Mouse (Mus musculus) urinary bladder, postnatal 10 days (tissue): Measurements from ENCODE around the gene Rad54l.
A peak's percentile ranks its signal among the peaks of the same experiment; 100 is the strongest.

ENCODE experiments used
- DNase-seq: peaks from one replicate; pipeline ENCODE4 v3.0.0; 2022; ENCODE audit warnings: low spot score

Rad54l gene

GRCm38 (mm10) chr4:116123602-116124519 is at the start of gene Rad54l, which contains the start of gene Pomgnt1:
Gene Rad54l (minus strand): TSS chr4:116123690.
Gene Pomgnt1 (plus strand): TSS chr4:116123840.
- DNase-seq = peak; percentile 18

- DNase-seq = no peak
These were observed 49.6 kb upstream of the Rad54l start, which contains the start of the genes 1700042G07Rik and Gm49337 for GRCm38 (mm10) chr4:116173072-116173471. Gene 1700042G07Rik (plus strand): TSS chr4:116173372. Gene Gm49337 (plus strand): TSS chr4:116173384.

- DNase-seq = no peak
These were observed 45.8 kb upstream of the Rad54l start for GRCm38 (mm10) chr4:116169353-116169672.

DNA sequence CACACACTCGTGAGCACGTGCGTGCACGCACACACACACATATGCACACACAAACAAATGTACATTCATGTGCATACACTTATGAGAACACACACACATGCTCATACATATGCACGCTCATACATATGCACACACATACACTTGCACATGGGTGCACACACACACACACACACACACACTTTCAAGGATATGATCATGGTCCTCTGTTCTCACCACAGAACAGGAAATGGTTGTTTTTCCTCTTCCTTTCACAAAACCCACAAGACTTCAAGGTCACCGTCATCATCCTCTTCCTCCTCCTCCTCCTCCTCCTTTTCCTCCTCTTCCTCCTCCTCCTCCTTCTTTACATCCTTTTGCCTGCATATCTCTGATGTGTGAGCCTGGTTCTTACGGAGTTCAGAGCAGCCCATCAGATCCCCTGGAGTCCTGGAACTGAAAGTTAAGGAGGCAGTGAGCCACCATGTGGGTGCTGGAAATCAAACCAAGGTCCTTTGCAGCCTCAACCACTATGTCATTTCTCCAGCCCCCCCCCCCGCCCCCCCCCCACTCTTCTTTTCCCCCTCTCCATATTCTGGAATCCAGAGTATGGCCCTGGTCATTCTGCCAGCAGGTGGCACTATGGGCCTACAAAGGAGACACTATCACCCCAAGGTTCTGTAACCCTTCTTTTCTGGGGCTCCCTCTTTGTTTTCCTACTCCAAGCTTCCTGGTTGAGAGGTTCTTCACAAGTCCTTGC is 45.3 kb upstream of the Rad54l start:
- no peak for DNase-seq

GRCm38 (mm10) chr4:116167404-116167803 is 43.9 kb upstream of the Rad54l start, which contains the start of gene Tspan1:
Gene Tspan1 (minus strand): TSS chr4:116167601.
- no peak for DNase-seq

DNA sequence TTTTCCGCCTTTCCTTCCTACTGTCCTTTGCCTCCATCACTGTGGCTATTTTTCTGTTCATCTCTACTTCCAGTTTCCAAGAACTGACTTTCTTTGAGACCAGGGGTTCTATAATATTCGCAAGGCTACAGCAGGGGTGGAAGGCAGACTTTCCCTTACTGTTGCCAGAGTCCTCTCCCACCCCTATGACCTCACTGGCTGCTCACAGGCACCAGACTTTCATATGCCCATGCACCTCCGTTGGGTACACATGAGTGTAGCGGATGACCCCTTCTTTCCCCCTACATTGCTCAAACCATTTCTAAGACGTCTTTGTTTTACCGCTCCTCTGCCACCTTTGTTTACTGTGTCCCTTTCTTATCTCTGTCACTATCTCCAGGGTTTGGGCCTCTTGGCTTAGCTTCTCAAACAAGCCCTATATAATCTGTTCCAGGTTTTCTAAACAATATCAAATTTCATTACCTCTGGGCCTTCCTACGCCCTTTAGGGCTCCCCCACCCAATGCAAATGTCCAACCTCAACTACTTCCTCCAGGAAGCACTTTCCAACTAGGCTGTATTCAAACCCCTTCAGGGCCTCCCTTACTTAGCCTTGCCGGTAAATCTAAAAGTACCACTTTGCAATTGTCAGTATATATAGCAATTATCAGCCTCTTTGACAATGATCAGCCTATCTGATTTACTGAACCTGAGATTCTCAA is 42.4 kb upstream of the Rad54l start:
- DNase-seq = no peak

- no peak for DNase-seq
These were observed 41.5 kb upstream of the Rad54l start for GRCm38 (mm10) chr4:116164759-116165554.

DNA sequence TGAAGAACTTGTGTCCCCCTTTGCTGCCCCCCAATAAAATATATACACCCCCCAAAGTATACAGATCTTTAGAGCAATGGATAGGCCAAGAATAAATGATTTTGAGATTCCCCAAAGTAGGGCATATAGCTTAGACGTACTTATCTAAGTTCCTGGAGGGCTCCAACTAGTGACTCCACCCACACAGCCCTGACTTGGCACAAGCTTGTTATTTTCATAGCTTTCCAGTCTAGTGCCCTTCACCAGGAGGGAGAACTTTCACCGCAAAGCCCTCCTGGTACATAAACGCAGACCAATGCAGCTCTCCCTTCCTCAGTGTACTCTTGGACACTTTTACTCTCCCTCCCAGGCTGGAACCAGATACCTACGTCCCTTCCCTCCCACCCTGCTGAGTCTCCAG is 38.7 kb upstream of the Rad54l start:
- no peak for DNase-seq

- DNase-seq = no peak
These were observed 37.3 kb upstream of the Rad54l start for GRCm38 (mm10) chr4:116160769-116161168.

DNA sequence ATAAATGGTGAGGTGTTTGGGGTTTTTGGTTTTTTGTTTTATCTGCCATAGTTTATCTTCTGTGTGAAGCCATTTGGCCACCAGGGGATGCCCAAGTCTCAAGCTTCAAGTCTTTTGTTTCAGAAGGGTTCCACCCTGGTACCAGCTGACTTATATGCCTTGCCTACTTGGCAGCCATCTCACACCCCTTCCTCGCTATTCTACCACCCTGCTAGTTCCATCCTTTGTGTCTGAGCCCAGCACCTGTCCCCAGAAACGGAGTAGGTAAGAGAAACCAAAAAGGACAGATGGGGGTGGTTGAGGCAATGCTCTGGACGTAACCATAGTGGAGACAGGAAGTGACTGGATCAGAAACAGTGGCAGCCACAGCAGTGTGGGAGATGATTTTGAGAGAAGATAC is 36.4 kb upstream of the Rad54l start:
- DNase-seq = no peak

DNA sequence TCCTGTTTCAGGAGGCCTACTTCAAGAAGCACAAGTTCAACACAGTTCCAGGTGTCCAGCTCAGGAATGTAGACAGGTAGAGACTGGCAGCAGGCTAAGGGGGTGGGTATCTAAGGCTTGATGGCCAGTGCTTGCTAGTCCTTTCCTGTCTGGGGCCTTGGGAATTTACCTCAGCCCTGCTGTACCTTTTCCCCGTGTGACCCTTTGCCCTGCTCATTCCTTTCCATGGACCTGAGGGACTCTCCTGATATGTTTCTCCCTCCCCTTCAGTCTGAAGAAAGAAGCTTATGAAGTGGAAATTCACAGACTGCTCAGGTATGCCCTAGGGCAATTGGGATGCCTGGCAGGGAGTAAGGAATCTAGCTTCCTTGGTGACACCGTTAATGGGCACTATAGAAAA is 34.4 kb upstream of the Rad54l start:
- no peak for DNase-seq

- DNase-seq = no peak
These were observed 29.2 kb upstream of the Rad54l start for GRCm38 (mm10) chr4:116152702-116153101.

DNA sequence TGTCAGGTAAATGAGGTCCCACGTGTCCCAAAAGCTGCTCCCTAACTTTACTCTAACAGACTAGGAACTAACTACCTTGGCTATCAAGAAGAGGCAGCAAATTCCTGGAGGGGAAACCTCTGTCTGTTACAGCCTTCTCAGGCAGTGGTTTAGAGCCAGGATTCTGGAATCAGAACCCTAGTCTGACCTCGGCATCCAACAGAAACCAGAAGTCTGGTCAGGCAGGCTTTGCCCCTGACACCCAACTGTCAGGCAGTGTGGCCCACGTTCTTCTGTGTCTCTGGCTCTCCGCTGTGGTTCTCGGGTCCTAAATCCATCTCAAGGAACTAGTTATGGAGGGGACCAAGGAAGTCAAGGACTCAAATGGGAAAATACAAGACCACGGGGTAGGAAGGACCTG is 27.7 kb upstream of the Rad54l start, which contains the start of gene Lurap1:
Gene Lurap1, minus strand, starts transcription at position 101 of the 400 bp plus-strand sequence.
- no peak for DNase-seq

DNA sequence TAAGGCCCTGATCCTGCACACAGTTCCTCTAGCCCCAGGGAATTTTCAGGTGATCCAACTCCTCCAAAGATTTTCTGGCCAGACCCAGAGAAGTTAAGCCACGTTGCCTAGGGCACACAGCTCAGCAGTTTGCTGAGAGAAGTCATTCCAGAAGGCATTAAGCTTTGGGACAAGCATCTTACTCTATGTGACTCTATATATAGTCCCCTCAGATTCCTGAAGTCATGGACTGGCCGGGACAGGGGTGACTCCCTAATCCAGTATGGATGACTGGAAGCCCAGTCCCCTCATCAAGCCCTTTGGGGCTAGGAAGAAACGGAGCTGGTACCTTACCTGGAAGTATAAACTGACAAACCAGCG is 27.4 kb upstream of the Rad54l start:
- DNase-seq = no peak

DNA sequence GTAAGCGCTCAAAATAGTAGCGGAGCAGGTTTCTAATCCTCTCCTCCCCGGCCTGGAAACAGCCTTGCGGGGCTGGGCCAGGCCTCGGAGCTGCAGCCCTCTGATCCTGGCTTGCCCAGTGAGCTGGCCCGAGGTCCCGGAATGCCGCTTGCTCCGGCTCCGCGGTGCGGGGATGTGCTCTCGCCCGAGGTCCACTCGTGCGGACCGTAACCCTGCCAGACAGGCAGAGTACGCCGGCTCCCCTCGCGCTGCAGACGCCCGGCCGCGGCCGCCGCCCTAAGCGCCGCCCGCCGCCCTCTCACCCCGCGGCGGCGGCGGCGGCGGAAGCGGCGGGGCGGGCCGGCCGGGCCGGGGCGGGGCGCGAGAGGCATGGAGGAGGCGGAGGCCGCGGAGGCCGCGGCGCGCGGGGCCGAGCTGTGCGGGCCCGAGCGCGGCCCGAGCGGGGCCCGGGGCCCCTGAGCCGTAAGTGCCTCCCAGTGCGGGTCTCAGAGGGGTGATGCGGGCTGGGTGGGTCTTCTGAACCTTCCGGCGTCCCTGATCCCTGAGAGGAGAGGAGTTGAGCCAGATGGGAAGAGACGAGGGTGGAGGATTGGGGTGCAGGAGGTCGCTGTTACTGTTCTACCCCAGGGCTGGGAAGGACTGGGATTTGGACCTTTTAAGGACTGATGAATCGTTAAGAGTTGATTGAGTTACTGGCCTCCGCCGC is 26.8 kb upstream of the Rad54l start:
- no peak for DNase-seq

DNA sequence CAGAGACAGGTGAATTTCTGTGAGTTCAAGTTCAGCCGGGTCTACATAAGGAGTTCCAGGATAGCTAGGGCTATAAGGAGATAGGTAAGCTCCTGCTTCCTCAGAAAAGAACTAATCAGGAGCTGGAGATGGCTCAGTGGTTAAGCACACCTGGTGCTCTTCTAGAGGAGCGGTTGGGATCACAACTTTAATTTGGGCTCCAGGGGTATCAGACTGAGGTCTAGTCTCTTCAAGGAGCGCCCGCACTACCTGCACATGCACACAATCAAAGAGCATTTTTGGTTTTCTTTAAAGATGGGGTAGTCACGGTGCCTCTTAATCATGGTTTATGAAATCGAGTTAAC is 26.3 kb upstream of the Rad54l start:
- DNase-seq = no peak

- no peak for DNase-seq
These were observed 20.6 kb upstream of the Rad54l start for GRCm38 (mm10) chr4:116143891-116144717.

DNA sequence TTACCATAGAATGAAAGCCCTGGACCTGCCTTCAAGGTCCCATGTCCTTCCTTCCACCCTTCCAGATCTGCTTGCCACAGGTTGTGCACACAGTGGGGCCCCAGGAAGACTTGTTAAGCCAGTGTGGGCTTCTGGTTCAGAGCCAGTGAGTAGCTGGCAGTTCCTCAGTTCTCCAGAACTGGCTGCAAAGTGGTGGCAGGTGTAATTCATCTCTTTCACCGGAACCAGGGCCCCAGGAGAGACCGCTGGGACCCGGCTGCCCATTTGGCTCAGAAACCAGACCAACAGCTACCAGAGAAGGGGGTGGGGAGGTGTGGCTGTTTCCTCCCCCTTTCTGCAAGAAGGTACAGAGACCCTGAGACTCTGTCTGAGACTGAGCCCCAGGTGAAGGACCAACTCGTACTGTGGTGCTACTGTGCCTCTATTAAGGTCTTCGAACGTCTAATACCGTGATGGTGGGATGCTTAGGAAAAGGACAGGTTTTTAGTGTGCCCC is 19.9 kb upstream of the Rad54l start:
- DNase-seq = no peak

DNA sequence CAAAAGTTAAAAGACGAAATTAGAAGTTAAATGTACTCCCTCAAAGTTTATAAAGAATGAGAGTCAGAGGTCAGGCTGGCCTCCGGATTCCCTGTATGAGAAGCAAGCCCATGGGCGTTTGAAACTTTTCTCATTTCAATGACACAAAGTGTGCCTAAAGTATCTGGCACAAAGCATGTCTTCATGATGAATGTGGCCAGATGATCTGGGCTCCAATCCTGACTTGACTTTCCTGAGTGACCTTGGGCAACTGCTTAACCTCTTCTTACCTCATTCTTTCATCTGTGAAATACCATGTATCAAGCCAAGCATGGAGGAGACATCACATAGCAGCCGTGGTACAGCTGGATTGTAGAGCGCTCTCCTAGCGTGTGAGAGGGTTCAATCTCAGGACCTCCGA is 18.8 kb upstream of the Rad54l start:
- no peak for DNase-seq

GRCm38 (mm10) chr4:116141736-116142135 is 18.2 kb upstream of the Rad54l start:
- no peak for DNase-seq
